Mouse (Mus musculus): ENCODE data around the gene Spry2. TPM values are rescaled to one million over a fixed set of nuclear protein-coding genes. Genes with fewer than 3 reads are reported as not detected.

The Spry2 gene
- polyA plus RNA-seq, 1 experiment from 2014 or later = 88.9 TPM

GRCm38 (mm10) chr14:105851359-105852067 is 45.1 kb downstream of the Spry2 start:
- Histone ChIP-seq H3K4me2 (replicated peaks; ENCODE audit: low read depth, low read length) (no peak overlapping the region), H3K9me3 (ENCODE audit: low read length) (no peaks in the 10 kb centered on the region), H3K27me3 (replicated peaks; ENCODE audit: insufficient read depth, low read length) (no peaks in the 10 kb centered on the region), H3K36me3 (ENCODE audit: insufficient read depth, low read length) (no peaks in the 10 kb centered on the region), H3K4me1 (ENCODE audit: insufficient read depth, low read depth, low read length) (no peaks in the 10 kb centered on the region), H3K27ac (ENCODE audit: low read length) (no peak overlapping the region), H3K9ac (replicated peaks; ENCODE audit: low read depth) (no peak overlapping the region), H3K4me3 (ENCODE audit: low read depth, low read length) (no peak overlapping the region)
- ATAC-seq (peak; percentile 37; the same call in 1 of the 2 replicates), DNase-seq (ENCODE audit: low spot score) (peak; percentile 35)
- TF ChIP-seq EP300 (IDR thresholded peaks at IDR 0.05) (no peak), CTCF (IDR thresholded peaks at IDR 0.05) (no peak)
- 17% methylated on average over 7 of the region's 7 CpGs for whole genome bisulfite sequencing

Other genes starting within 250 kb of the Spry2 start
- not detected in 2 replicates for gene Trim52, start 209.4 kb upstream of the Spry2 start, polyA plus RNA-seq (2015; fragmentation: Nextera tagmentation; extraction: Ambion mirVana)